Mouse (Mus musculus): ENCODE measurements around the gene Zic1. TPM values are rescaled to one million over a fixed set of nuclear protein-coding genes. Genes with fewer than 3 reads are reported as not detected.

The Zic1 gene
- polyA plus RNA-seq, 1 experiment from 2014 or later: not detected

DNA sequence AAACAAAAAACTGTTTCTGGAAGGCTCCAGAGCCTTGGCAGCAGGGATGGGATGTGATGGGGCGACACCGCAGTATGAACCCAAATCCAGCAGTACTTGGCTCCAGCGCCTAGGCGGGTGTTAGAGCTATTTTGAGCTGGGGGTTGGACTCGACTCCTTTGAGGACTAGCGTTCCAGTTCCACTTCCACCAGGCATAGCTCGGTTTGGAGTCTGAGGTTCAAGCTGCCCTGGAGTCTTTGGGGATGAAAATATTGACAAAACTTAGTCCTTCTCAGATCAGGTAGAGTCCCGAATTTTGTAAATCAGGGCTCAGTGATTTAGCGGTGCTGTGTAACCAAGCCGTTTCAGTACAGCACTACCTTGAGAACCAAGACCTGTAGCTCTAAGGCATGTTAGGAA is 35.9 kb upstream of the Zic1 start:
- no peak overlapping the region for H3K4me3 ChIP-seq (ENCODE audit: control insufficient read depth in 1 of 2, insufficient read depth in 1 of 2, low read depth in 1 of 2, low read length in 2 of 2)
- no peak overlapping the region for H3K9ac ChIP-seq (ENCODE audit: low read length)
- H3K27me3 ChIP-seq (ENCODE audit: control insufficient read depth, insufficient read depth, low read length): peaks cover 97% of the 10 kb centered on the region
- no peaks in the 10 kb centered on the region for H3K9me3 ChIP-seq (ENCODE audit: control insufficient read depth, low read length)
- ATAC-seq (ENCODE audit: insufficient number of reproducible peaks, insufficient read depth, low FRiP score, low read depth): no peak
- H3K4me1 ChIP-seq (ENCODE audit: control insufficient read depth in 2 of 2, insufficient read depth in 2 of 2, low read length in 2 of 2): no peaks in the 10 kb centered on the region
- H3K4me2 ChIP-seq (ENCODE audit: low read length): no peak overlapping the region
- 2% methylated on average over 10 of the region's 10 CpGs for WGBS
- H3K36me3 ChIP-seq (ENCODE audit: control insufficient read depth, insufficient read depth, low read length): no peaks in the 10 kb centered on the region
- H3K27ac ChIP-seq (replicated peaks in 1 of 2; ENCODE audit: control insufficient read depth in 1 of 2, insufficient read depth in 1 of 2, low read depth in 2 of 2, low read length in 2 of 2): no peak overlapping the region

DNA sequence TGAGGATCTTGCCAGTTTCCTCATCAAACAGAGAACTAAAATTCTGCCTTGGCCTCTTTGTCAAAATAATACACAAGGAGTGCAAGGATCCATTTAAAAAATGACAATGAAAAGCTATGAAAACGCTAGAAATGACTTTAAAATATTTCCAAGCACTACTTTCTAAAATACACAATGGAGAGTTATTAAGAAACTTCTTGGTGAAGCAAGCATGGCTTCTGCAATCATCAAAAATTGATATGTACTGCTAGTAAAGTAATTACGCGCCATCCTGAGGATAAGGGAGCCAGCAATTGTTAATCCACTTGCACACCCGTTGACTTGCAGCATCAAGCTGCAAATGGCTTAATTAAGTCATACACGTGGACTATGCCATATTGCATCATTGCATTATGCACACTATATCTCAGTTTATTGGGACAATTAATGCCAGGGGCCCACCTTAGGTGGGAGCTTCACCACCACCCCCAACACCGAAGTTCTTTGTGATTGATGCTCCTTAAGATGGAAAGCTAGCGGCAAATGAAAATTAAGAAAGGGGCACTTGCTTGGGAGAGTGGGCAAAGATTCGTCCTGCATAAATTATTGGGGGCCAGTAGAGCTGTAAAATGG is 35.0 kb upstream of the Zic1 start:
- no peak for ATAC-seq (ENCODE audit: insufficient number of reproducible peaks, insufficient read depth, low FRiP score, low read depth)
- no peaks in the 10 kb centered on the region for H3K4me1 ChIP-seq (ENCODE audit: control insufficient read depth in 2 of 2, insufficient read depth in 2 of 2, low read length in 2 of 2)
- 11% methylated on average over 8 of the region's 8 CpGs for WGBS
- H3K4me2 ChIP-seq (ENCODE audit: low read length): no peak overlapping the region
- peaks cover 97% of the 10 kb centered on the region for H3K27me3 ChIP-seq (ENCODE audit: control insufficient read depth, insufficient read depth, low read length)
- no peak overlapping the region for H3K27ac ChIP-seq (replicated peaks in 1 of 2; ENCODE audit: control insufficient read depth in 1 of 2, insufficient read depth in 1 of 2, low read depth in 2 of 2, low read length in 2 of 2)
- no peaks in the 10 kb centered on the region for H3K36me3 ChIP-seq (ENCODE audit: control insufficient read depth, insufficient read depth, low read length)
- no peak overlapping the region for H3K9ac ChIP-seq (ENCODE audit: low read length)
- H3K4me3 ChIP-seq (ENCODE audit: control insufficient read depth in 1 of 2, insufficient read depth in 1 of 2, low read depth in 1 of 2, low read length in 2 of 2): no peak overlapping the region
- H3K9me3 ChIP-seq (ENCODE audit: control insufficient read depth, low read length): no peaks in the 10 kb centered on the region

- Histone ChIP-seq H3K4me2 (ENCODE audit: low read length) (no peak overlapping the region), H3K27ac (replicated peaks in 1 of 2; ENCODE audit: control insufficient read depth in 1 of 2, insufficient read depth in 1 of 2, low read depth in 2 of 2, low read length in 2 of 2) (no peak overlapping the region), H3K9ac (ENCODE audit: low read length) (no peak overlapping the region), H3K36me3 (ENCODE audit: control insufficient read depth, insufficient read depth, low read length) (no peaks in the 10 kb centered on the region), H3K27me3 (ENCODE audit: control insufficient read depth, insufficient read depth, low read length) (peaks cover 97% of the 10 kb centered on the region), H3K4me3 (ENCODE audit: control insufficient read depth in 1 of 2, insufficient read depth in 1 of 2, low read depth in 1 of 2, low read length in 2 of 2) (no peak overlapping the region), H3K4me1 (ENCODE audit: control insufficient read depth in 2 of 2, insufficient read depth in 2 of 2, low read length in 2 of 2) (no peaks in the 10 kb centered on the region), H3K9me3 (ENCODE audit: control insufficient read depth, low read length) (no peaks in the 10 kb centered on the region)
- no peak for ATAC-seq (ENCODE audit: insufficient number of reproducible peaks, insufficient read depth, low FRiP score, low read depth)
- 18% methylated on average over 7 of the region's 7 CpGs for WGBS
Measured at GRCm38 (mm10) chr9:91399976-91400375, 34.4 kb upstream of the Zic1 start.

GRCm38 (mm10) chr9:91395066-91395772 is 29.6 kb upstream of the Zic1 start:
- Histone ChIP-seq H3K27ac (replicated peaks in 1 of 2; ENCODE audit: control insufficient read depth in 1 of 2, insufficient read depth in 1 of 2, low read depth in 2 of 2, low read length in 2 of 2) (no peak overlapping the region), H3K4me2 (ENCODE audit: low read length) (no peak overlapping the region), H3K4me3 (ENCODE audit: control insufficient read depth in 1 of 2, insufficient read depth in 1 of 2, low read depth in 1 of 2, low read length in 2 of 2) (no peak overlapping the region), H3K9ac (ENCODE audit: low read length) (no peak overlapping the region), H3K36me3 (ENCODE audit: control insufficient read depth, insufficient read depth, low read length) (no peaks in the 10 kb centered on the region), H3K4me1 (ENCODE audit: control insufficient read depth in 2 of 2, insufficient read depth in 2 of 2, low read length in 2 of 2) (no peaks in the 10 kb centered on the region), H3K27me3 (ENCODE audit: control insufficient read depth, insufficient read depth, low read length) (peaks cover 94% of the 10 kb centered on the region), H3K9me3 (ENCODE audit: control insufficient read depth, low read length) (no peaks in the 10 kb centered on the region)
- 11% methylated on average over 14 of the region's 14 CpGs for WGBS
- no peak for ATAC-seq (ENCODE audit: insufficient number of reproducible peaks, insufficient read depth, low FRiP score, low read depth)

DNA sequence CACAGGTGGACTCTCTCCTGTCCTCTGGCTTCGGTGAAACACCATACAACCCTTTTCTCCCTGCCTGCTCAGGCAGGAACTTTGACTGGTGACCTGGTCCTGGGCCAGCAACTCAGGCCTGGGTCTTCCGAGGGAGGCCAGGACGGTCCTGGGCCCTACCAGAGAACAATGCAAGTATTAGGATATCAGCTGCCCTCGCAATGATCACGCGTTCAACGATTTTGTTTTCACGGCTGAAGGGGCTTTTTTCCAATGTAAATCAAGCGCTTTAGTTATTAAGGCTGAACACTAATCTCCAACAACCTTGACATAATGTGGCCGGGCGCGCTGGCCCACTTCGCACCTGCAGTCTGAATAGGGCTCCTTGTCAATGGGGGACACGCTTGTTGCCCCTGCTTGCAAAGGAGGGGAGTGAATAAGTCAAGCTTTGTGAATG is 28.6 kb upstream of the Zic1 start:
- Histone ChIP-seq H3K4me2 (ENCODE audit: low read length) (no peak overlapping the region), H3K4me1 (ENCODE audit: control insufficient read depth in 2 of 2, insufficient read depth in 2 of 2, low read length in 2 of 2) (no peaks in the 10 kb centered on the region), H3K4me3 (ENCODE audit: control insufficient read depth in 1 of 2, insufficient read depth in 1 of 2, low read depth in 1 of 2, low read length in 2 of 2) (no peak overlapping the region), H3K9ac (ENCODE audit: low read length) (no peak overlapping the region), H3K36me3 (ENCODE audit: control insufficient read depth, insufficient read depth, low read length) (no peaks in the 10 kb centered on the region), H3K27me3 (ENCODE audit: control insufficient read depth, insufficient read depth, low read length) (peaks cover 94% of the 10 kb centered on the region), H3K9me3 (ENCODE audit: control insufficient read depth, low read length) (no peaks in the 10 kb centered on the region), H3K27ac (replicated peaks in 1 of 2; ENCODE audit: control insufficient read depth in 1 of 2, insufficient read depth in 1 of 2, low read depth in 2 of 2, low read length in 2 of 2) (no peak overlapping the region)
- WGBS: 4% methylated on average over 14 of the region's 14 CpGs
- ATAC-seq (ENCODE audit: insufficient number of reproducible peaks, insufficient read depth, low FRiP score, low read depth): no peak

DNA sequence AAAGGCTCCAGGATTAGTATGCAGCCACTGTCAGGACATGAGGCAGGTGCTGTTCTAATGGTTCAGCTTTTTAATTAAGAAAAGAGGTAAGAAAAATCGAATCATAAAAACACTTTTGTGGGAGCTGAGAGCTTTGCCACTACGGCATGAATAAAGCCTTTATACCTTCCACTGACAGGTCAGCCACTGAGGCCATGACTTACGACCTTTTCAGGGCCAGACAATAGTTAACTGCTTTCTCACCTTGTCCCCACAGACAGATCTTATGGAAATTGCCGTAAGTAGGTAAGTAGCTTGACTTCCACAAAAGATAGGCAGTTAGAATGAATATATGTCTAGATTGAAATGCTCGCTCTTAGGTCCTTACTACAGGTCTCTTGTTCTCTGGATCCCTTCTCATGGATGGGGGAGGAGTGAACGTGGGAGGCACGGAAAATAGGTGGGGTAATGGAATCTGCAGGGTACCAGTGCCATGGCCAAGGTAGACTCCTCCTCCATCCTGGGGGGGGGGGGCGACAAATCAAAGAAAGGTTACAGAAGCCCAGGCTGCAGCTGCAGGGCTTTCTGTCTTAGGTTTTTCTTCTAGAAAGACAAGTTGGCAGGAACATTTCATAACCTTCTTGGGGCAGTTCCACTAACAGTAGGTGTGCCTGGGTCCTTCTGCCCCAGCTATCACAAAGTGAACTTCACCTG is 27.9 kb upstream of the Zic1 start:
- Histone ChIP-seq H3K27me3 (ENCODE audit: control insufficient read depth, insufficient read depth, low read length) (peaks cover 95% of the 10 kb centered on the region), H3K4me1 (ENCODE audit: control insufficient read depth in 2 of 2, insufficient read depth in 2 of 2, low read length in 2 of 2) (no peaks in the 10 kb centered on the region), H3K9ac (ENCODE audit: low read length) (no peak overlapping the region), H3K27ac (replicated peaks in 1 of 2; ENCODE audit: control insufficient read depth in 1 of 2, insufficient read depth in 1 of 2, low read depth in 2 of 2, low read length in 2 of 2) (no peak overlapping the region), H3K36me3 (ENCODE audit: control insufficient read depth, insufficient read depth, low read length) (no peaks in the 10 kb centered on the region), H3K4me2 (ENCODE audit: low read length) (no peak overlapping the region), H3K4me3 (ENCODE audit: control insufficient read depth in 1 of 2, insufficient read depth in 1 of 2, low read depth in 1 of 2, low read length in 2 of 2) (no peak overlapping the region), H3K9me3 (ENCODE audit: control insufficient read depth, low read length) (no peaks in the 10 kb centered on the region)
- WGBS: 10% methylated on average over 8 of the region's 8 CpGs
- no peak for ATAC-seq (ENCODE audit: insufficient number of reproducible peaks, insufficient read depth, low FRiP score, low read depth)

DNA sequence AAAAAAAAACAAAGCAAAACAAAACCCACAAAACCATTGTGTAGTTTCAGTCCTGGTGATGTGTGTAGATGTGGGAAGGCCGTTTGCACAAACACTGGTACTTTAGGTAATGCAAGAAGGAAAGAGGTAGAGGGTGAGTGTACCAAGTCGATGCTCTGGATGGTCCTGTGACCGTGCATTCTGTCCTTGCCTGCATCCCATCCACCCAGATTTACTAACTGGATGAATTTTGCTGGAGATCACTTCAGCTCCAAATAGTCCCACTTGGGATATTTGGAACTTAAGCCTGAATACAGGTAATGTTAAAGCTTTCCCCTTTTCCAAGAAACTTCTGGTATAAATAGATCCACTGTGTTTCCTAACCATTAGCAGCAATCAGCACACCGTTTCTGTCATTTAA is 22.6 kb upstream of the Zic1 start:
- H3K27ac ChIP-seq (replicated peaks in 1 of 2; ENCODE audit: control insufficient read depth in 1 of 2, insufficient read depth in 1 of 2, low read depth in 2 of 2, low read length in 2 of 2): no peak overlapping the region
- WGBS: 4% methylated on average over 4 of the region's 4 CpGs
- H3K4me2 ChIP-seq (ENCODE audit: low read length): no peak overlapping the region
- H3K9ac ChIP-seq (ENCODE audit: low read length): no peak overlapping the region
- no peaks in the 10 kb centered on the region for H3K9me3 ChIP-seq (ENCODE audit: control insufficient read depth, low read length)
- peaks cover 99% of the 10 kb centered on the region for H3K27me3 ChIP-seq (ENCODE audit: control insufficient read depth, insufficient read depth, low read length)
- ATAC-seq (ENCODE audit: insufficient number of reproducible peaks, insufficient read depth, low FRiP score, low read depth): no peak
- H3K4me3 ChIP-seq (ENCODE audit: control insufficient read depth in 1 of 2, insufficient read depth in 1 of 2, low read depth in 1 of 2, low read length in 2 of 2): no peak overlapping the region
- no peaks in the 10 kb centered on the region for H3K36me3 ChIP-seq (ENCODE audit: control insufficient read depth, insufficient read depth, low read length)
- H3K4me1 ChIP-seq (ENCODE audit: control insufficient read depth in 2 of 2, insufficient read depth in 2 of 2, low read length in 2 of 2): no peaks in the 10 kb centered on the region

Measured in heart, embryonic 14.5 days (tissue).